Mouse (Mus musculus): ENCODE results near the gene Mef2a. TPM values are rescaled to one million over a fixed set of nuclear protein-coding genes. Genes with fewer than 3 reads are reported as not detected.

Gene Mef2a
- polyA plus RNA-seq, 1 experiment from 2014 or later: 37.6 TPM

DNA sequence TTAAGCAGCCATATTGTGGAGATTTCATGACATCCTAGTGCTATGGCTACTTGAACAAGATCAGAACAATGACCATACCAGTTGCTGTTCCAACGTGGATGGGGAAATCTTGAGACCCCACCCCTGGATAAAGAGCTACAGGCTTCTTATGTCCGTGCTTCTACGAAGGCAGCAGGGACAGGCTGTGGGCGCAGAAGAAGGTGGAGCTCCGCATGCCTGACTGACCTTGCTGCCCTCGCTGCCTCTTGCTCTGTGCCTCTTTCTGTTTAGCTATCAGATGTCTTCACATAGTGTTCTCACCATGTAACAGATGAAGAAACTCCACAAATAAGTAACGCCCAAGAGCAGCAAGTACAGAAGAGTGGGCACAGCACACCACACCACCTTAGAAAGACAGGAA, 29.7 kb upstream of the Mef2a start:
- Histone ChIP-seq H3K9me3 (ENCODE audit: low read length) (no peaks in the 10 kb centered on the region; the same call in 1 of the 2 replicates), H3K4me3 (ENCODE audit: low read length) (no peak overlapping the region), H3K36me3 (ENCODE audit: insufficient read depth, low read length) (no peaks in the 10 kb centered on the region), H3K27me3 (ENCODE audit: insufficient read depth, low read length) (no peaks in the 10 kb centered on the region), H3K4me1 (ENCODE audit: insufficient read depth, low read length) (no peaks in the 10 kb centered on the region), H3K4me2 (replicated peaks; ENCODE audit: low read depth, low read length) (no peak overlapping the region), H3K27ac (ENCODE audit: low read length) (no peak overlapping the region), H3K9ac (replicated peaks; ENCODE audit: low read length) (no peak overlapping the region)
- WGBS: 53% methylated on average over 7 of the region's 7 CpGs
- no peak for ATAC-seq (ENCODE audit: low FRiP score, low TSS enrichment)

- H3K9ac ChIP-seq (replicated peaks; ENCODE audit: low read length): no peak overlapping the region
- no peak for ATAC-seq (ENCODE audit: low FRiP score, low TSS enrichment)
- H3K4me3 ChIP-seq (ENCODE audit: low read length): no peak overlapping the region
- H3K27ac ChIP-seq (ENCODE audit: low read length): no peak overlapping the region
- H3K9me3 ChIP-seq (ENCODE audit: low read length): no peaks in the 10 kb centered on the region; the same call in 1 of the 2 replicates
- H3K4me2 ChIP-seq (replicated peaks; ENCODE audit: low read depth, low read length): no peak overlapping the region
- WGBS: 71% methylated on average over 5 of the region's 5 CpGs
- no peaks in the 10 kb centered on the region for H3K27me3 ChIP-seq (ENCODE audit: insufficient read depth, low read length)
- H3K4me1 ChIP-seq (ENCODE audit: insufficient read depth, low read length): no peaks in the 10 kb centered on the region
- no peaks in the 10 kb centered on the region for H3K36me3 ChIP-seq (ENCODE audit: insufficient read depth, low read length)
Observed at GRCm38 (mm10) chr7:67401379-67401778, 28.7 kb upstream of the Mef2a start.

DNA sequence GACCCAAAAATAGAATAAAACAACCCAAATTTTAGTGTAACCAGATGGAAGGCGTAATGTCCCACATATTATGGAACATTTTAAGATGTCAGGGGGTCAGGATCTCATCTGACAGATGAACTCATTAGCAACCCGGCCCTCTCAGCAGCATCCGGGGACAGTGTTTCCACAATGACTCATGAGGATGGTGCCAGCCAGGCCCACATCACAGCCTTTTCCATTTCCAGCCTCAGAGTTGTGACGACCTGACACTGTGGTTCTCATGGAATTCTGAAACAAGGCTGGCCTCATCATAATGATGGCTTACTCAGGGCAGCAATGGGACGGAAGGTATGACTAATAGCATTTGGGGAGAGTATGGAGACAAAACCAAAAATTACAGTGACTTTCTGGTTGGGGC, 18.1 kb upstream of the Mef2a start:
- WGBS: 61% methylated on average over 5 of the region's 5 CpGs
- Histone ChIP-seq H3K4me3 (ENCODE audit: low read length) (no peak overlapping the region), H3K9ac (replicated peaks; ENCODE audit: low read length) (no peak overlapping the region), H3K36me3 (ENCODE audit: insufficient read depth, low read length) (no peaks in the 10 kb centered on the region), H3K27ac (ENCODE audit: low read length) (no peak overlapping the region), H3K27me3 (ENCODE audit: insufficient read depth, low read length) (no peaks in the 10 kb centered on the region), H3K9me3 (ENCODE audit: low read length) (no peaks in the 10 kb centered on the region), H3K4me1 (ENCODE audit: insufficient read depth, low read length) (no peaks in the 10 kb centered on the region), H3K4me2 (replicated peaks; ENCODE audit: low read depth, low read length) (no peak overlapping the region)
- ATAC-seq (ENCODE audit: low FRiP score, low TSS enrichment): no peak

GRCm38 (mm10) chr7:67390095-67390494, 17.4 kb upstream of the Mef2a start:
- WGBS: 60% methylated on average over 7 of the region's 7 CpGs
- no peak for ATAC-seq (ENCODE audit: low FRiP score, low TSS enrichment)
- H3K4me3 ChIP-seq (ENCODE audit: low read length): no peak overlapping the region
- no peak overlapping the region for H3K9ac ChIP-seq (replicated peaks; ENCODE audit: low read length)
- H3K4me2 ChIP-seq (replicated peaks; ENCODE audit: low read depth, low read length): no peak overlapping the region
- no peaks in the 10 kb centered on the region for H3K36me3 ChIP-seq (ENCODE audit: insufficient read depth, low read length)
- H3K4me1 ChIP-seq (ENCODE audit: insufficient read depth, low read length): no peaks in the 10 kb centered on the region
- no peaks in the 10 kb centered on the region for H3K9me3 ChIP-seq (ENCODE audit: low read length)
- H3K27ac ChIP-seq (ENCODE audit: low read length): no peak overlapping the region
- no peaks in the 10 kb centered on the region for H3K27me3 ChIP-seq (ENCODE audit: insufficient read depth, low read length)

DNA sequence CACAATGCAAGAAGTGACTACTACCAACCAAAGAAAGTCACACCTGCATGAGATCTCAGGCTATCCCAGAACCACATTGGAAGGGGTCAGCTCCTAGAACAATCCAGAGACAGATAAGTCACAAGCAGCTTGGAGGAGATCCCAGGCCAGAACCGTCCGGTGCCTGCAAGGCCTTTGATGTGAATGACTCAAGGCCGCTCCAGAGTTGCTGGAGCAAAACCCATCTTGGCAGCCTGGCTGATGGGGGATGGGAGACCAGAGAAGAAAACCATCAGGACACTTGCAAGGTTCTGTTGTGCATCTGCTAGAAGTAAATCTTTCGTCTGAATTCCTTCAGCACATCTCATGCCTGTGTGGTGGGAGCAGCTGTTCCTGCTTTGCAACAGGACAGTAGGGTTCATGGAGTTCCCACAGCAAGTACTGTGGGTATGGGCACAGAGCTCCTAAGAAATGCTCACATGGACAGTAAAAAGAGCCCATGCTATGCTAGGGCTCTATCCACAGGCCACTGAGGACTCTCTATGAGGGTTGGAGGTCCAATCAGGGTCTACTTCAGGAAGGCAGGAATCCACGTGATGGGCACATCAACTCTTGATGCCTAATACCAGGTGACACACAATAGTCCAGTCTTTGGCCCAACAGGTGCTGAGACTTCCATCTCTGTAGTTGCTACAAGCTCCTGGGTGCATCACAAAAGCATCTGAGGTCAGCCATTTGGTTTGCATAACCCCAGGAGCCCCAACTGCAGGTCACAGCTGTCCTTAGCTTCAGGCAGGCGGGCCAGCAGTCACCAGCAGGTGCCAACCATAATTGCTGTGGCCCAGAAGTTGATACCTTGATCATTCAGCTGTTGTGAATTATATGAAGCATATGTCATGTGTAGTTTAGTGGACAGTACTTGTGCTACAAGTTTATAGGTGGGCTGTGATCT, 12.5 kb upstream of the Mef2a start:
- Histone ChIP-seq H3K9ac (replicated peaks; ENCODE audit: low read length) (no peak overlapping the region), H3K27ac (ENCODE audit: low read length) (no peak overlapping the region), H3K4me2 (replicated peaks; ENCODE audit: low read depth, low read length) (no peak overlapping the region), H3K9me3 (ENCODE audit: low read length) (no peaks in the 10 kb centered on the region), H3K27me3 (ENCODE audit: insufficient read depth, low read length) (no peaks in the 10 kb centered on the region), H3K36me3 (ENCODE audit: insufficient read depth, low read length) (no peaks in the 10 kb centered on the region), H3K4me1 (ENCODE audit: insufficient read depth, low read length) (no peaks in the 10 kb centered on the region), H3K4me3 (ENCODE audit: low read length) (no peak overlapping the region)
- WGBS: 73% methylated on average over 6 of the region's 6 CpGs
- ATAC-seq (ENCODE audit: low FRiP score, low TSS enrichment): no peak

DNA sequence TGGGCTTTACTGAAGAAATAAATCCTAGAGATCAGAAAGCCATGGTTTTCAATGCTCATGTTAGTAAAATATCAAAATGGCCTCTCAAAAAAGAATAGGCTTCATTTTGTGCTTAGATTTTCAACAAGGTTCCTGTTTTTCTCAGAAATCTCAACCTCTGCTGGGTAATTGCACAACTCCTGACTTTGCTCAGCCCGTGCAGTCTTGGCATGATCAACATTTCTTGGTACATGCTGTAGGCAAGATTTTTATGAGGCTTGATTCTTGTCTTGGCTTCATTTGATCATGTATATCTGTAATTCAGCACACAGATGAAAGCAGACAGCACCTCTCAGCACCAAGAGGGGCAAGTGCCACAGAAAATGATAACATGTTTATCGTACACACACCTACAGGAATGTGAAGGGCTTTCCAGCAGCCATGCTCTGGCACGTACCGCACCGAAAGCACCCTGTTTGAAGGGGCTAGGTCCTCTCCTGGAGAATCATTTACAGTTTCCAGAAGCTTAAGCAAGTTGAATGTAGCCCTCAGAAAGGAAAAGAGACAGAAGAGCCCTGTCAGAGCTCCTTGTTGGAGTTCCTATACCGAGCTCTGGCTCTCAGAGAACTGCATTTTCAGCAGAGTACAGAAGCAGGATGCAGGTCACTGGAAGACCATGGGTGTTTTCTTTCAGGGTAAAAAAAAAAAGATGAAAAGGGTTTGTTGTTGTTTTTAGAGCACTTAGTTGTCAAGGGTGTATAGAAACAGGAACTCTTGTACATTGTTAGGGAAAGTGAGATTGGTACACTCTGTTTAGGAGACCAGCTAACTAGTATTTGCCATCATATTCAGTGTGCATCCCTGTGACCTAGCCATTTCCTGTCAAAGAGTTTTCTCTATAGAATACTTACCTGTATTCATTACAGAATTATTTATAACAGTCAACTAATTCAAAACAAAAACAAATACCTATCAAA, 7.8 kb upstream of the Mef2a start:
- WGBS: 77% methylated on average over 6 of the region's 6 CpGs
- Histone ChIP-seq H3K4me3 (ENCODE audit: low read length) (no peak overlapping the region), H3K27me3 (ENCODE audit: insufficient read depth, low read length) (no peaks in the 10 kb centered on the region), H3K4me2 (replicated peaks; ENCODE audit: low read depth, low read length) (no peak overlapping the region), H3K36me3 (ENCODE audit: insufficient read depth, low read length) (no peaks in the 10 kb centered on the region), H3K27ac (ENCODE audit: low read length) (no peak overlapping the region), H3K9ac (replicated peaks; ENCODE audit: low read length) (no peak overlapping the region), H3K9me3 (ENCODE audit: low read length) (no peaks in the 10 kb centered on the region), H3K4me1 (ENCODE audit: insufficient read depth, low read length) (no peaks in the 10 kb centered on the region)
- ATAC-seq (ENCODE audit: low FRiP score, low TSS enrichment): no peak

DNA sequence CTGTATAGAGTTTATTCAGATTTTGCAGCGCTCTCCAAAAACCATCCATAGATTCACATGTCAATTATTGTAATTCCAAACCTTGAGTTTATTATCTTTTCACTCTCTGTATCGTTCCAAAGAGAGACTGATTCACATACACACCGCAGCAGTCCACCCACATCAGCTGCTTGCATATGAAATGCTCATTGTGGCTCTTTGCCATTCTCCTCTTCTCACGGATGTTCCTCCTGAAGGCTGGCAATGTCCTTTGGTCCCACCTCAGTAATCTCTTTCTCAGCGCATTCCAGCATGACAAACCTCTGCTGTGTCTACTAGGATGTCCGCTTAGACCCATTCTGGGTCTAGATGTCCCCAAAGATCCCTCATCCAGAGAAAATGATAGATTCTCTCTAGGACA, 4.1 kb upstream of the Mef2a start:
- Histone ChIP-seq H3K9me3 (ENCODE audit: low read length) (no peaks in the 10 kb centered on the region), H3K9ac (replicated peaks; ENCODE audit: low read length) (no peak overlapping the region), H3K4me1 (ENCODE audit: insufficient read depth, low read length) (peaks cover 6% of the 10 kb centered on the region; the same call in 1 of the 2 replicates), H3K4me2 (replicated peaks; ENCODE audit: low read depth, low read length) (no peak overlapping the region), H3K4me3 (ENCODE audit: low read length) (no peak overlapping the region), H3K36me3 (ENCODE audit: insufficient read depth, low read length) (no peaks in the 10 kb centered on the region), H3K27ac (ENCODE audit: low read length) (no peak overlapping the region), H3K27me3 (ENCODE audit: insufficient read depth, low read length) (no peaks in the 10 kb centered on the region)
- 88% methylated on average over 6 of the region's 6 CpGs for WGBS
- ATAC-seq (ENCODE audit: low FRiP score, low TSS enrichment): no peak

DNA sequence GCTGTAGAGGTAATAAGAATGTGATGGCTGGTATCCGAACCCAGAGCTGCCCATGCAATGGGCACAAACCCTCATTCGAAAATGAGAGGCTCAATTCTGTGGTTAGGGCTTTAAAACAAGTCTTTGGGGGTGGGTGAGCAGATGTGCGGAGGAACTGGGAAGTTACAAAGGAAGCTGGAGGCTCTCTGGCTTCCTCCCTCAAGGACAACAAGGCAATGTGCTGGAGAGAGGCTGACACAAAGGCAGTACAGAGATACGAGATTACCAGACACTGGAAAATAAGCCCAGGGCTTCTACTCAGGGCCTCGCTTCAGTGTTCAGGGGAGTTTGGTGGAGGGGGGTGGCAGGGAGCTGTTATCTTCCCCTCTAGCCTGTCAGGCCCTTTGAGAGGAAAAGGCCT, 1.3 kb upstream of the Mef2a start:
- Histone ChIP-seq H3K4me1 (ENCODE audit: insufficient read depth, low read length) (peaks cover 17% of the 10 kb centered on the region; the same call in 1 of the 2 replicates), H3K27ac (ENCODE audit: low read length) (peak overlapping the region; percentile 100), H3K4me3 (ENCODE audit: low read length) (no peak overlapping the region), H3K36me3 (ENCODE audit: insufficient read depth, low read length) (no peaks in the 10 kb centered on the region), H3K9me3 (ENCODE audit: low read length) (no peaks in the 10 kb centered on the region), H3K4me2 (replicated peaks; ENCODE audit: low read depth, low read length) (peak overlapping the region; percentile 92), H3K27me3 (ENCODE audit: insufficient read depth, low read length) (no peaks in the 10 kb centered on the region), H3K9ac (replicated peaks; ENCODE audit: low read length) (0 out of 2 replicates have a peak overlapping the region, but pooled peaks have one; percentile 97)
- ATAC-seq (ENCODE audit: low FRiP score, low TSS enrichment): no peak
- 44% methylated on average over 5 of the region's 5 CpGs for WGBS

GRCm38 (mm10) chr7:67373584-67373960, 914 bp upstream of the Mef2a start:
- Histone ChIP-seq H3K4me1 (ENCODE audit: insufficient read depth, low read length) (peaks cover 17% of the 10 kb centered on the region; the same call in 1 of the 2 replicates), H3K9ac (replicated peaks; ENCODE audit: low read length) (peak overlapping the region; percentile 97), H3K27ac (ENCODE audit: low read length) (peak overlapping the region; percentile 100), H3K4me2 (replicated peaks; ENCODE audit: low read depth, low read length) (peak overlapping the region; percentile 92), H3K4me3 (ENCODE audit: low read length) (peak overlapping the region; percentile 97), H3K27me3 (ENCODE audit: insufficient read depth, low read length) (no peaks in the 10 kb centered on the region), H3K36me3 (ENCODE audit: insufficient read depth, low read length) (no peaks in the 10 kb centered on the region), H3K9me3 (ENCODE audit: low read length) (no peaks in the 10 kb centered on the region)
- ATAC-seq (ENCODE audit: low FRiP score, low TSS enrichment): no peak
- WGBS: 27% methylated on average over 6 of the region's 6 CpGs
